Mouse (Mus musculus) urinary bladder, postnatal 14 days (tissue): ENCODE results near the gene Mocs2.

Experiments used
- DNase-seq: peaks from one replicate; pipeline ENCODE4 v3.0.0; 2021; ENCODE audit warnings: low spot score

Gene Mocs2

DNA sequence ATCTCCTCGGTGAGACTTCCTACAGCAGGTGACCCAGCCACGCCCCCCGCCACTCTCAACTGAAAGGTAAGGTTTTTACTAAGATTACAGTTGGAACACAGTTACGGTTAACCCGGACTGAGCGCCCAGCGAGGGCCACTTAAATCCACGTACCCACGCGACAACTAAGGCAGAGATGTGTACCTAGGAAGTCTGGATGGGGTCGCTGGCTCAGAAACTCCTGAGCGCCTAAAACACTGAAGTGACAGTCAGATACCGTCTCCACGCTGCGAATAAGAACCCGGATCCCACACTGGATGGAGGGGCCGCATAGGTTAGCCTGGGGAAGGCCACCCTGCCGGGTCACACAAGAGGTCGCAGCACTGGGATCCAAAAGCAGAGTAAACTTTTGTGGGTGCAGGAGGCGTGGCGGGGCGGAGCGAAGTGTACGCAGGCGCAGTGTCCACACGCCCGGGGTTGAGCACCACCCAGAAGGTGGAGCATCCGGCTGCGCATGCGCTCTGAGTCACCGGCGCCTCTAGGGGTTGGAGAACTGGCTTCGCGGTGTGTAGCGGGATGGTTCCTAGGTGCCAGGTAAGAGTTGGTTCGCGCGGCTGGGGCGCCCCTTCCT lies at the start of gene Mocs2:
Gene Mocs2, plus strand, starts transcription at position 486 of the 610 bp plus-strand sequence.
- DNase-seq = peak; percentile 96

DNA sequence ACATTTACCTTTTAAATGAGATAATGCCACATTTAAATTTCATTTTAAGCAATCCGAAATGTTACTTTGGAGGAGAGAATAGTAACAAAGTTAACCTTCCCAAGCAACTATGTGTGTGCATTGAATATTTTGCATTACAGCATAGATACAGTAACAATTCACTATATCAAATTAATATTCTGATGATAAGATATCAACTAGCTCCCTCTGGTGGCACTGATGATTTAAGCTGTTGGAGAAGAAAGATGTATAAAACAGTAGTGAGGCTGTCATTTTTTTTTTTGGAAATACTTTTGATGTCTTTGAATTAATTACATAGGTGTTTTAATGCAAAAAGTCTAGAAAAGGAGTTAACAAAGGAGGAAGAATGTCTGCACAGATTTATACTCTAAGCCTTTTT lies 26.5 kb upstream of the Mocs2 start:
- DNase-seq = peak; percentile 37

DNA sequence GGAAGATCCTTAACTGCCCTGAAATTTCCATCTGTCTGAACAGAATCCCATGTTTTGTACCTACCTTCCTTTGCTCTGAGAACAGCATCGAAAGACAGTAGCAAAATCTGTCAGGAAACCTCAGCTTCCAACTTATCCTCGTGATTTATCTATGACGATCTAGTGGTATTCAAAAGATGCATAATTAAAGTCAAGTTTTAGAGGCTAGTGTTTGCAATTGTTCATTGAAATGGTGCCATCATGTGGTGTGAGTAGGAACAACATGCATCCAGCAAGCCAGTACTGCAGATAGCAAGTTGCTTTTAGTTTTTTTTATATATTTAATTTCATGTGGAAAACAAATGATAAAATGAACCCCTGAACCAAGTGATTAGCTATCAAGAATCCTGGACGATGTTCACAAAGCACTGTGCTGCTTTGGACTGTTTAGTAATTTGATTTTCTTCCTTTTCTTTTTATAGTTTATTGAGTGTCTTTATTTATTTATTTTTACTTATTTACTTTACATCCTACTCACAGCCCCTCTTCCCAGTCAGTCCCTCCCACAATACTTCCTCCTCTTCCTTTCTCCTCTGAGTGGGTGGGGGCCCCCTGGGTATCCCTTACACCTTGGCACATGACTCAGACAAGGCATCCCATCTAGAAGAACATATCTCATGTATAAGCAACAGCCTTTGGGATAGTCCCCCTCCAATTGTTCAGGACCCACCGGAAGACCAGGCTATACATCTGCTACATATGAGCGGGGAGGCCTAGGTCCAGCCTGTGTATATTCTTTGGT lies 24.6 kb upstream of the Mocs2 start:
- peak; percentile 67 for DNase-seq

DNA sequence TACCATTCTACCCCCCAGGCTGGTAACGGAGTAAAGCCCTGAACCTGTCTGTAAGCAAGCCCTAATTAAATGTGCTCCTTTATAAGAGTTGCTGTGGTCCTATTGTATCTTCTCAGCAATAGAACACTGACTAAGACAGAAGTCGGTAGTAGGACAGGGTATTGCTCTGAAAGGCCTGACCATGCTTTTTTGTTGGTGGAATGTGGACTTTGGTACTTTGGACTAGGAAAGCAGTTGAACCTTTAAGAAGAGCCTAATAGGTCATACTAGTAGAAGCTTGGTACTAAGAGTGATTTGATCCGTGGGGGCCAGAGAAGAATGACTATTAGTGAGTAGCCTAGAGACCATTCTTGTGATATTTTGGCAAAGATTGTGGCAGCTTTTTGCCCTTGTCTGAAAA lies 16.2 kb upstream of the Mocs2 start:
- DNase-seq = no peak

DNA sequence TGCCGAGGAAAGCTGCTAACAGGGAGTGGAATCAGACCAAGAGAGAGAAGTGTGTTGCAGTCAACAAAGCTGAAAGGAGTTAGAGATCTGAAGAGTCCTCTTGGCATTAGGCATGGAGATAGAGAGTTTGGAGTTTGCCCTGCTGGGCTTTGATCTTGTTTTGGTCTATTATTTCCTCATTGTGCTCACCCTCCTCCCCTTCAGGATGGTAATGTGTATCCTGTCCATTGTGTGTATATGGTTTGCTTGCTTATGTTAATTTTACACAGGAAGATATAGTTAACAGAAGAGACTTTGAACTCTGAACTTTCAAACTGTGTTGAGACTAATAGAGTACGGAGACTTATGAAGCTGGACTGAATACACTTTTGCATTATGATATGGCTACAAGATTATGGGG lies 15.1 kb upstream of the Mocs2 start:
- DNase-seq = no peak

DNA sequence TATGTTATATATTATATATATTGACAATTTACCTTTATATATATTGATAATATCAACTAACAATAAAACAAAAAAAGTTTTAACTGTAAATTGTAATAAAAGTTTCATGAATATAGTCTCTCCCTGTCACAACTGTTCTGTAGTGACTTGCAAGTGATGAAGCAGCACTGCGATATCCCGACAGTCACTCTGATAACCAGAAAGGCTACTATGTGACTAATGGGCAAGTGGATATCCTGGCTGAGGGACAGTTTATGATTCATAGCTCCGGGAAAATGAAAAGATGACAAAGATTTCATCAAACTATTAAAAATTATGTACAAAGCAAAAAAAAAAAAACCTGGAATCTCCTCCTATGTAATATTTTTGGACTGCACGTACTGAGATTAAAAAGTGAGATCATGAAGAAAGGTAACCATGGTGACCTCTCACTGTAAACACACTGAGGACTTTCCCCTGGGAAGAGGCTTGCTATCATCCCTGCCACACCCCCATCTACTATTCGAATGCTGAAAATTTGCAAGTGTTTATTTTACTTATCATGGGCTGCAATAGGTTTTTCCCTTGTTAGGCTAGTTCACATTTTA lies 8.3 kb upstream of the Mocs2 start:
- no peak for DNase-seq

DNA sequence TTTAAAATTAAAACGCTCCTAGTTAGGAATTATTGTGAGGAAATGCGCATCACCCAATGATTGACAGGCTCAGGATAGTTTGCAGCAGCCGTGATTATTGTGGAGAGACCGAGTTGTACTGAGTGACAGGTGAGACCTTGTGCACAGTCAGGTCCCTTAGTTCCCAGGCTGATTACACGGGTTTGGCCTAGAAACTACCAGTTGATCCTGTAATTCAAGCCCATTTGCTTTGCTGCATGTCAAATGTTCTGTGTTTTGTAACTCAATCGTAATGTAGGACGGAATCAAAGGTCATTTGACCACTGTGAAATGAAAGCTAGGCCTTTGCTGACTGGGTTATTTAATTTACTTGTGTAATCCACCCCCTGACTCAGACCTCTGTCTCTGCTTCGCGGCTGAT lies 477 bp downstream of the Mocs2 start:
- DNase-seq = peak; percentile 33

DNA sequence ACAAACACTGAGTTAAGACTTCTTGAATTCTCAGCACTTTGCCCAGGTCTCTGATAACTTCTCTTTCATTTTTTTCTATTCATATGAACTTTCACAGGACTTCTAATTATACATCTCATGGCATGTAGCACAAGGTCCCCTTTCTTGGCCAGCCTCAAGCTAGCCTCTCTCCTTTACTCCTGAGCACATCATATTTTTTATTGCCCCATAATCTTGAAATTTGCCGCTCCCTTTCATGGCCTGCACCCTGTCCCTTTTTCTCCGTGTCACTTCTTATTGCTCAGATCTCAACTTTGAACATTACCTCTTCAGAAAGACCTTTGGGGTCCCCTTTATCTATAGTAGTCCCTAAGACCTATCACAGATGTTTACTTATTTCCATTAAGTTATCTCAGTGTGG lies 4.8 kb downstream of the Mocs2 start:
- no peak for DNase-seq

DNA sequence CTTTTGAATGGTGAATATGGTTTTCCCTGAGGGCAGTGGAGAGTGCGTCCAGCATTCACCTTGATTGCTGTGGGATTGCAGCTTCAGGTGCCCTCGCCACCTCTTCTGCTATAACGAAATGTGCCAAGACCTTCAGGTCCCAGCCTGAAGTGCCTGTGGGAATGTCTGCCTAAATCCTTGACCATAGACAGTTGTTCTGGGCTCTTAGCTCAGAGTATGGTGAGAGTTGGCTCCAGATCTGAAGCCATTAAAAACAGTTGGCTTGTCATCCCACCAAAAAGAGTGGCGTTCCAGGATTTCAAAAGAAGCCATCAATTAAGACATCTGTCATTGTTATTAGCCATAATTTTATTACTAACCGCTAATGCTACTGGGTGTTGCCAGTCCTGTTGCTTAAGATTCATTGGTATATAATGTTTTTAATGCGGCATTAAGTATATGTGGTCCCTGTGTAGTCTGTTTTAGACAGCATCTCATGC lies 7.4 kb downstream of the Mocs2 start:
- DNase-seq = no peak

DNA sequence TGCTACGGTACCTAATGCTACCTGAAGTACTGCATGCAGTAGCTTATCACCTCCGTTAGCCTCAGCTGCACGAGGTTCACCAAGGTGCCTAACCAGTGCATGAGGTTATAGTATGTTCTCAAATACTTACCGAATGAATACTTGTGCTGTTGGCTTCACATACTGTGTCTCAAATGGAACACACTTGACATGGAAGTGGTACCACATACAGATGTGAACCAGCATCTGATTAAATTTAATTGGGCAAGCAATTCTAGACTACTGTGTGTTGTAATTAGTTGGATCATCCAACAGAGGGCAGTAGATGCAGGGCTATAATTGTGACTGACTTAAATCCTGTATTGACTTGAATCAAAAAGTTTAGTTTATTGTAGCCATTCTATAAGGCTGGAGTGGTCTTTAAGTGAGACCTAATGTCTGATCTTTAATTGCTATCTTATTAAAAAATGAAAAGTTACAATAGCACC lies 13.4 kb downstream of the Mocs2 start:
- no peak for DNase-seq

DNA sequence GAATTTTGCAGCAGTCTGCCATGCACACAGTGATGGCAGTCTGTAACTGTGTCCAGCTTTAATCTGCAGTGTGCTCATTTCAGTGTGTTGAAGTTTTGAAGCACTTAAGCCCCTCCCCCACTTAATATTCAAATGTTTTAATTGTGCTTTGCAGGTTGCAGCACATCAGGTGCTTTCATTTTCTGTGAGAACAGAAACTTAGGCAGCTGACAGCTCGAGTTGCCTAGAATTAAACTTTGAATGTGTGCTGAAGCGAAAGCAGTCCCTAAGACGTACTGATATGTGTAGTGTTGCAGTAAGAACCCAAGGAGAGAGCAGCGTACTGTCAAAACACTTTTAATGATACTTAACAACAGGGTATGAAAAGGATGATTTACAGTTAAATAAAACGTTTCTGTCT lies 14.7 kb downstream of the Mocs2 start:
- DNase-seq = no peak

DNA sequence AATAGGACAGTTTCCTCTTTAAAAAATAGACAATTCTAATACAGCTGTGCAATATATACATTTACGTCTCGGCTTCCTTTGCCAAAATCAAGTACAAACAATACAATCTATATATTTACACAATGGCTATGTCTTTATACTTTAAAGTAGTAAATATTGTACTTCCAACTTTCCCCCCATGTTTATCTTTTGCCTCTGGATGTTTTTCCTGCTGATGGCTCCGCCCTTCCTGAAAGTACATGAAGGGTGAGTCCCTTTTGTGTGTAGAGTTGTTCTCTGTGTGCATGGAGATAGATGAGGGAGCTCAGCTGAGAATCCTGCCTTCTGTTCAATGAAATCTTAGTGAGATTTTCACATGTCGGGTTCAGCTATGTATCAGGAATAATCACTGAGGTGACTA lies 15.3 kb downstream of the Mocs2 start:
- DNase-seq = no peak

DNA sequence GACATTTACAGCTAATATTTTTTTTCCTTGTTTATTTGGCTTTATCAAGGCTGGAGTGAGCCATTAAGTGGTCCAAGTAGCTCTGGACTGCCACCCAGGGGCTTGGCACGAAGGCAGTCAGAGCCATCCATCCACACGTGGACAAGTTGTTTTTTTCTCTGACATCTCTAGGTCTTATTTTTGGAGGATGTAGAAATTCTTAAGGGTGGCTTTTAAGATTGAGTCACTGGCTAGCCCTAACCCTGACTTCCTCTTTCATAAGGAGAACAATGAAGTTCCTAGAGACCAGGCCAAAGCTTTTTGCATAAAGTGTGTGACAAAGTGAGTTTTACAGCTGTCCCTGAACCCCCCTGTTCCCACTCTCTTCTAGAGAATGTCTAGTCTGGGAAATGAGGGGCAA lies 16.5 kb downstream of the Mocs2 start:
- no peak for DNase-seq

DNA sequence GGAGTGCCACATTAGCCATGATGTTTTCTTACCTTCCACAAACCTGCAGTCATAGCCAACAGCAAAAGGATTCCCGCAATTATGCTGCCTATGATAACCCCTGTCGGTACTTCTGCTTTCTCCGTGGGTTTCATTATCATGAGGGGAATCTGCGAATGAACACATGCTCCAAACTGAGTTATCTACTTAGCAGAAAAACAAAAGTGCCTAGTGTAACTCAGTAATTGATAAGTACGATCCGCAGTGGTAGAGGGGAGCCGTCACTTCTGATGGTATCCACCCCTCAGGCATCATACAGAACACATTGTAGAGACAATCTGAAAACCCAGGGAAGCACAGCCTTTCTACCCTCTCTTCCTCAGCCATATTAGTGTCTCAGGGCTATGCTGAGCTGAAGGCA lies 19.0 kb downstream of the Mocs2 start:
- no peak for DNase-seq

DNA sequence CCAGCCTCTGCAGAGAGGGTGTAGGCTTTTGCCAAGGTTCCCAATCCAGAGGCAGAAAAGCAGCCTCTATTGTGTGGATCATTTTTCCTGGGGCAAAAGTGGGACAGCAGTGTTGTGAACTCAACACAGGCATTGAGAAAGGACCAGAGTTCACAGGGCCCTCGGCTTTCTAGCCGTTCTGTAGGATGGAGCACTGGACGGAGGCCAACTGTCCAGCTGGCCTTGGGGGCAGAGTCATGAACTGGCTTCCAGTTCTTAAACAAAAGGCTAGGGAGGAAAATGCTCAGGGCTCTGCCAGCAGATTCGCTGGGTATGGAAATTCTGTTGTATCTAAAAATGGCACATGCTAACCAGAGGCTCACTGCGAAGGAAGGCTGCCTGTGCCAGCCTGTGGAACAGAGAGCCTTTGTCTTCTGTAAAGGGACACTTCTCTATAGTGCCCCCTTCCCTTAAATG lies 20.5 kb downstream of the Mocs2 start:
- peak; percentile 27 for DNase-seq

DNA sequence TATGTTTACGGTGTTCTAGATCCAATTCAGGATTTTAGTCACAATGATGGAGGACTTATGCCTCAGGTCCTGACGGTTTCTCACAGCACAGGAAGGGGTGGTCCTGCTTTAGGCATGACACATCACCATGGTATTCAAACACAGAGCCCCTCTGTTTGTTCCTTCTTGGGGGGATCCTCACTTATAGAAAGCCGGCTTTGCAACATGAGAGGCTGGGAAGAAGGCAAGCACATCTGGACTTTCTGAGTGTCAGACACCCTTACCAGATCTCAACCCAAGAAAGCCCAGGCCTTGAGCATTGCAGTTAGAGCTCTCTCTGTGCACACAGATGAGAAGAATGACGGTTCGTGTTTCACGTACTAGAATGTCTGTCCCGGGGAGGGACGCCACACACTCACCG lies 21.1 kb downstream of the Mocs2 start:
- DNase-seq = no peak

DNA sequence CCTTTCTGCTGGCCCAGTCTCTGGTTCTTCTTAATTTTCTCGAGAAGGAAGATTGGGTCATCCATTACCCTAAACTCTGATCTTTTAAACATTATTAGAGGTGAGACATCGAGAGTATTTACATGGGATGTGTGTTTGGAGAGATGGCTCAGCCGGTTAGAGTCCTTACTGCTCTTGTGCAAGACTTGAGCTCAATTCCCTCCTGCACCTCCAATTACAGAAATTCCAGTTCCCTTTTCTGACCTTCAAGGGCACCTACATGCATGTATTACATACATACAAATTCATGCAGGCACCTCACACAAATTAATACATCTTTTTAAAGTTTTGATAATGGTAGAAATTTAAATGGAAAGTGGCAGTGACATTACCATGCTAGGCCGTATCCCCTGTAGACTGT lies 22.5 kb downstream of the Mocs2 start:
- DNase-seq = no peak

DNA sequence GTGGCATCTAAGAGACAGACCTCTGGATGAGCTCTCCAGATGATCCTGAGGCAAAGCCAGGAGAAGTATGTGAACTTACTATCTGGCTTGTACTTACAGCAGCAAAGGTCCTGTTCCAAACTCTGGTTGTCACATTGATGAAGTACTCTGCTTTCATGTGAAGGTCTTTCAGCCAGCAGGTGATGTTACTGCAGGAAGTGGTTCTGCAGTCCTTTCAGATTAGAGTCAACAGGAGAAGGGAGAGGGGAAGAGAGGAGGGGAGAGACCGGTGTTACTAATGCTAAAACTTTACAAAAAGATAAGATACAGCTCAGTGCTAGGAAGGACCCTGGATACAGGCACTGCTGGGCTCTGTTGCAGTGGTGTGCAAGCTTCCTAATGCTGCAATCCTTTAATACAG lies 25.3 kb downstream of the Mocs2 start:
- no peak for DNase-seq

DNA sequence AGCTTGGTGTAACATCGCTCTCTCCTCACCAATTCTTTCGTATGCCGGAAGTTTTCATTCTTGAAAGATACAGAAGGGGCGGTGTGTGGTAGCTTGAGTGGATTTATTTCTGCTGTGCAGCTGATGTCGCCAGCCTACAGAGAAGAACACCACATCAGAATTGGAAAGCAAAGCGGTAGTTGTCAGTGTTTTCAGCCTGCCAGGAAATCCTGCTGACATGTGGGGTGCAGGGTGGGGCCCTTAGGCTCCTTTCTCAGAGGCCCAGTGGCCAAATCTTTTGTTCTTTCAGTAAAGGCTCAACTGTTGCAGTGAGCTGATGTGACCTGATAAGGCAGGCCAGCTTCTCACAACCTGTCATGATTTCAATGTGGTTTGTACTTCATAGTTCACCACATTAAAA lies 27.8 kb downstream of the Mocs2 start:
- DNase-seq = no peak

DNA sequence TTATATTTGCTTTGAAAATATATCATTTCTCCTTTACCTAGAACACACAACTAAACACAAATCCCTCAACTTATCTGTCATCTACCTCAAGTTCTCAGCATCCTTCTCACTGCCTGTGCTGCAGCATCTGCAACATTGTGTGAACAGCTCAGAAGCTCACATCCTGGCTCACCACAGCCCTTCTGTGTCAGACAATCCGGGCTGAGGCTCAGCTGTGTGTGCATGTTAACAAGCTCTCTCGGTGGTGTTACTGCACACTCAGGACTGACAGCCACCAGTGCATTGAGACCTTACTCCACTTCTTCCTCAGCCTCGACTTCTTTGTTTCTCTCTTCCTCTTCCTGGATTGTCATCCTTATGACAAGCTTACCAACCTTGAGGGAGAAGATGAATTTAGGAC lies 30.9 kb downstream of the Mocs2 start:
- DNase-seq = no peak

DNA sequence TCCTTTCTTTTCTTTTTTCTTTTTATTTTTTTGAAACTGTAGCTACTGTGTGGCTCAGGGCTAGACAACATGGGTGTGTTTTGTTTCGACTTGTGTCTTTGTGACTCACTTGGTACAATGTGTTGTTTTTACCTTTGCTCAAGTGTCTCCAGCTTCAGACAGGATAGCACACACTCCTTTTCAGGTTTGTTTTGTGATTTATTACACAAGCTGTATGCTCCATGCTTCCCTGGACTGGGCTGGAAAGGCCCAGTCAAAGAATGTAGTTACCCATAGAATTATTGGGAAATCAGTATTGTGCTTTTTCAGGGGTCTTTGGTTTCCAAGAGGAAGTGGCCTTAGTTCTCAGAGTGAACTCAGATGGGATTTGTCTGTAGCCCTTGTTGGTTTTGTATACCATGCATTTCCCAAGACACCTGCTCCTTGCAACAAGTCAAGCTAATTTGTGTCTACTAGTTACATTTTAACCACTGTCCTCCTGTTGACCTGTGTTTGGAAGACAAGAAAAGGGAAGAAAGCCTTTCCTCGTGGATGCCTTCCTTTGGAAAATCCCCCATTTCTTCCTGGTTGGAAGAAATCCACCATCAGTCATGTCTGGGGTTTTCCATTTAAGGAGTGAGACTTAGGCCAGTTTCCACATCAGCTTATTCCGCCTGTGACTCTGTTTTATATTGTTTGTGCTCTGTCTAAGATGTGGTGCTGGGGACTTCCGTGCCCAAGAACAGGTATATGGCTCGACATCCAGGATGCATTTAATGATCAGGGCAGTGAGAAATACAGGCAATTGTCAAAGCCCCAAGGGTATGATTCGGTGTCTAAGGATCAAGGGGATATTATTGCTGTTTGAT lies 34.5 kb downstream of the Mocs2 start:
- DNase-seq = no peak

DNA sequence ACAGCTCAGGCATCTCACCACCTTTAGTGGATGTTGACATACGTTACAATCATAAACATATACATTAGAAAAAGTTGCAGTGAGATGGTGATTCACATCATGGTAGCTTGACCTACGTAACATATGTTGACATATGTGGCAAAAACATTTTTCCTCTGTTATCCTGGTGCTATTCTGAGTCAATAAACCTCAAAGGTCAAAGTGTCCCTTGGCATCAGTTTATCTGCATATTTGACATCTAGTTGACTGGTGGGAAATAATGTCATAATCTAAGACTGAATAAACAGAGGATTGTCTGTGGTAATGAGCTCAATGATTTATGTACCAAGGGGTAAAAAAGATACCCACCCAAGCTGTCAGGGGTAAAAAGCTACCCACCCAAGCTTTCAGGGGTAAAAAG lies 35.1 kb downstream of the Mocs2 start:
- no peak for DNase-seq
